Mouse (Mus musculus) cerebellum, adult 9-11 months (tissue): ENCODE measurements around the gene Scin.
A peak's percentile ranks its signal among the peaks of the same experiment; 100 is the strongest.
"Not testable (repeated sequence)": the region's sequence is repeated elsewhere in the genome, so short reads cannot be mapped to it uniquely, and the experiment has no call there.

Source experiments
- DNase-seq: peaks from one replicate; pipeline ENCODE4 v3.0.0; 2022

Scin gene

DNA sequence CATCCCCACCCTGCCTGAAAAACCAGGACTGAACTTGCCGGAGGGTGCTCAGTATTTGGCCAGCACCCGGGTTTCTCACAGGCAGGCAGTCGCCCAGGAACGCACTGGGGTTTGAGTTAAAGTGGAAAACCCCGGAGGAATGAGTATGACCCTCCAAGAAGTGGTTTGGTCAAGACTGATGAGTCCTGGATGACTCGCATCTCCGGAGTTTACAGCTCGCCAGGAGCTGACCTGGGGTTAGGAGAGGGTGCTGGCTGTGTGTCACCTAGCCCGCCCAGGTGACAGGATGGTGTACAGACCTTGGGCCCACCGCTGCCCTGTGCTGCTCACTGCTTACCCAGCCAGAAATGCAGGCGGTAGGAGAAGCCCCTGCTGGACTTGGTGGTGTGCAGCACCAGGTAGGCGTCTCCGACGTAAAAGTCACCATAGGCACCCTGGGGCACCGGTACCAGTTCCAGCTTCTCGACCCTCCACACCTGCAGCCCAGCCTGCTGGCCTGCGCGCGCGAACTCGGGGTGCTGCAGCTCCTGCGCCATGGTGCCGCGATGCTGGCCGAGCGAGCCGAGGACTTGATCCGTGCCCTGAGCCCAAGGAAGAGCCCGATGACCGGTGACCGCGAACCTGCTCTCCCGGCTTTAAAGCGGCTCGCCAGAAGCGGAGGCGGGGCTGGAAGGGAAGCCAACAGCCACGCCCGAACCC lies at the start of gene Scin:
TSS of gene Scin (minus strand) at position 656 of the 699 bp plus-strand sequence.
- no peak for DNase-seq

DNA sequence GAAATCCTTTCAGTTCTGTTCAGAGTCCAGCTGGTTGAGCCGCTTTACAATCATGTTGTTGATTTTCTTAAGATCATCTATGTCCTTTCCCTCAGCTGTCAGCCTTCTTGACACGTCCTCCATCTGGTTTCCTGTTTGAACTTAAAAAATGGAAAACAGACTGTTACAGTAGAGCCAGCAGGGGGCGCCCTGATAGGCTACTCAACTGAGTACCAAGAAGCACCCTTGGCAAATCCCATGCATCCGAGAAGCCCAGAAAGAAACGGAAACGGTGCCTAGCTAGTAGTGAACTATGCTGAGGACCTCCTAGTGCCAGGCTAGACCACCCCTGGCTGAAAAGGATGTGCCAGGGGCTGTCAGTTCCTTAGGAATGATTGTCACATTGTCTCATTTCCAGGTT lies 43.1 kb upstream of the Scin start:
- peak; percentile 8 for DNase-seq

DNA sequence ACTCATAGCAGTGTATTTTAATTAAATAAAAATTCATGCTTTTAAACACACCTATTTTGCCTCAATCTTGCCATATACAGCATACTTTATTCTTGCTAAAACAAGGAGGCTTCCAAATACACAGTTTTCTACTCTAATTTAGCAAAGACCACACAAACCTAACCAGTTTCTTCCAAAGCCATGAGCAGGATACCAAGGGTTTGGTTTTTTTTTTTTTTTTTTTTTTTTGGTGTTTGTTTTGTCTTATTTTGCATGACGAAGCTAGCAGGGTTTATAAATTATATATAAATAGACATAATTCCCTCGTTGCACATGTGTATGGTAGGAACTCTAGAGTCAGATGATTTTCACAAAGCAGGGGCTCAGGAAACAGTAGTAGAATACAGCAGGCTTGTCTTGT lies 42.1 kb upstream of the Scin start:
- DNase-seq = no peak

DNA sequence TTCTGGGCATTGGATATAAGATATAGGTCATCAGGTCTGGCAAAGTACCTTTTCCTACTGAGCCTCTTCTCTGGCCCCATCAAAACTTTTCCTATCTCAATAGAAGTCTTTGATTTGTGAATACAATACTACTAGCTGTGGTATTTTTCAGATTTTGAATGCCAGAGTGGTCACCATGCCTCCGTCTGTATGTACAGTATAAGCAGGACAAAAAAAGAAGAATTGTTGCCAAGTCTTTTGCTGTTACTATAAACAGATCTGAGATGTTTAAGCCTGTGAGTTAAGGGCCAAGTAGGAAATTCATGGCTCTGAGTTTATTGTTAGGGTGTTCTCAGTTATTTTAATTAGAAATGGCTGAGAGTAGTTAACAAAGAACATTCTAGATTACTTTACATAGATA lies 41.1 kb upstream of the Scin start:
- not testable (repeated sequence) for DNase-seq

DNA sequence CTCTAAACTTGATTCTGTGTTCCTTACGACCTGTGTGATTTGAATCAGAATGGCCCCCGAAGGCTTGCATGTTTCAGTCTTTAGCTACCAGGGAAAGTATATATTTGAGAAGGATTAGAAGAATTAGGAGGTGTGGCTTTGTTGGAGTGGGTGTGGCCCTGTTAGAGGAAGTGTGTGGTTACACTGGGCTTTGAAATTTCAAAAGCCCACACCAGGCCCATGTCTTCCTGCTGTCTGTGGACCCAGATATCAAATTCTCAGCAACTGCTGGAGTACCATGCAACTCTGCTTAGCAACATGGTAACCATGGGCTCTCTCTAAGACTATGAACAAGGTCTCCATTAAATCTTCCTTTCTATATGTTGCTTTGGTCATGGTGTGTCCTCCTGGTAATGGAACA lies 37.6 kb upstream of the Scin start:
- DNase-seq = no peak

DNA sequence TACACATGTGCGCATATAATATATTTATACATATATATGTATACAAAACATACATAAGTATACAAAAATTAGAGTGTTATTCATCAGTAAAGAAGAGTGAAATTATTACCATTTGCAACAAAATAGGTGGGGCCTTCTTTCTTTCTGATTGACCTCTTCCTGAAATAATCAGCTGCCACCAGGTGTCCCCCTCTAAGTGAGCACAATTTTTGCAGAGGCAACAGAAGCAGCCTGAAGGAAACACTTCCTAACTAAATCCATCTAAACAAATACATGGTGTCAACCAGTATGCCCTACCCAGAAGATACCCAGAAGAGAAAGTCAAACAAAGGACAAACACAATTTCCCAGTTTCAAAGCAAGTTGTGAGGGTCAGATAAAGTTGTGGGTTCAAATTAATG lies 35.6 kb upstream of the Scin start:
- DNase-seq = no peak

DNA sequence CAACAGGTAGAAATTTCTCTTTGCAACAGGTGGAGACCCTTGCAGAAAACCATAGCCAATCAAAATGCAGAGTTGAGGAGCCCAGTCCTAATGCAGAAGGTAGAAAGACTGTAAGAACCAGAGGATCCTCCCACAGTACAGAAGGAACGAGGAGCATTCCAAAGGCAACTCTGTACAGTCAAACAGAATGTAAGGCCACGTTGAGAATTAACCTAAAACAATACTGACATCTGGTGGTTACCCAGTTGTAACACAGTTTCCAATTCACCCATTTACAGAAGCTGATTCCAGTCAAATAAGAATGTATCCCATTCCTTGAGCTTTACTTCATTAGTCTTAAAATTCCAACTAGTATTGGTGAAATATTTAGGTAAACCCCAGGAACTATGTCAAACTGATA lies 30.6 kb upstream of the Scin start:
- DNase-seq = no peak

DNA sequence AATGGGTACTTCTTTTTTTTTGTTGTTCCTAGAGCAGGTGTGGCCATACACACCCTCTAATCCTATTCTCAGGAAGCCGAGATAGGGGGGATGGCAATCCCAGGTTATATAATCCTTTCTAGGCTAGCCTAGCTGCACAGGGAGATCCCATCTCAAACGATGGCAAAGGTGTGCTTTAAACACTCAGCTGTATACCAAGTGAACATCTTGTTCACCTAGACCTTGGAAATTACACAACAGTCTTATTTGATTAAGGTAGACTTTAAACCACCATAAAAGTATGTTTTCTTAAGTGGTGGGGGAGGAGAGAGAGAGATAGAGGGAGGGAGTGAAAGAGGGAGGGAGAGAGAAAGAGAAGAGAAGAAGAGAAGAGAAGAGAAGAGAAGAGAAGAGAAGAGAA lies 26.7 kb upstream of the Scin start:
- no peak for DNase-seq

DNA sequence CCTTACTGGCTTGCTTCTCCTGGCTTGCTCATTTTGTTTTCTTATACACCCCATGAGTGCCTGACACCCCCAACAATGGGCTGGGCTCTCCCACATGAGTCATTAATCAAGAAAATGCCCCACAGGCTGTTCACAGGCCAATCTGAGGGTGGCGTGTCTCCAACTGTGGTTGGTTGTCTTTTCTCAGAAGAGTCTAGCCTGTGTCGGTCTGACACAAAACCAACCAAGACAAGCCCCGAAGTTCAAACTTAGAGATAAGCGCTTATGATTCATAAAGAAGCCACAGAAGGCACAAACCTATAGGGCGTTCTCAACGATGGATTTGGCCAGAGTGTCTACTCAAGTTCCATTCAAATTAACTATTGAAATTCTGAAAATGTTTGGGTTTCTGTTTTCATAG lies 20.2 kb upstream of the Scin start:
- no peak for DNase-seq

DNA sequence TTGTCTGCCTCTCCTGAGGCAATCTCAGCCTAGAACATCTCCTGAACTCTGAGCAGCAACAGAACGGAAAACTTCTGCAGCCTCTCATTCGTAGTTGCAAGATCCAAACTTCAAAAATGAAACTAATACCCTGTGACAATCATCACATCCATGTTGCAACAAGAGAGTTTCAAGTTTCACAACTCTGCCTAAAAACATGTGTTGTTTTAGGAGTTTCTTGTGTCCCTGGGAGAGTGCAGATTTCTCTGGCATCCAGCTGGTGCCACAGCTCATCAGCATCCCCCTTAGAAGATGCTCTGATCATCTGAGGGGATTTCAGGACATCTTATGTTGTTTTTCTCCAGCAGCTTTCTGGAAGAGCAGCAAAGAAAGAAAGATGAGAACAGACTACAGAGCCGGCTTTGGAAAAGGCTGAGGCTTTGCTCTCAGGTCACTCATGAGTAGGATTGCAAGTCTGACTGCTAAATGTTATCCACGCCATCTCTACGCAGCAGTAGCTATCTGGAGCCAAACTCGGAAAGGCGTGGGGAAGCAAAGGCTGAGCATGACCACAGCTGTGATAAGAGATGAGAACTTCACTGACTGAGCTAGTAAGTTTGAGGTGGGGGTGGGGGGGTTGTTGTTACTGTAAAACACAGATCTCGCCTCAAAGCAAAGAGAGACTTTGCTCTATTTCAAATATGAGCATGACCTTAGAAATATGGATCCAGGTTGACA lies 18.5 kb upstream of the Scin start:
- no peak for DNase-seq

DNA sequence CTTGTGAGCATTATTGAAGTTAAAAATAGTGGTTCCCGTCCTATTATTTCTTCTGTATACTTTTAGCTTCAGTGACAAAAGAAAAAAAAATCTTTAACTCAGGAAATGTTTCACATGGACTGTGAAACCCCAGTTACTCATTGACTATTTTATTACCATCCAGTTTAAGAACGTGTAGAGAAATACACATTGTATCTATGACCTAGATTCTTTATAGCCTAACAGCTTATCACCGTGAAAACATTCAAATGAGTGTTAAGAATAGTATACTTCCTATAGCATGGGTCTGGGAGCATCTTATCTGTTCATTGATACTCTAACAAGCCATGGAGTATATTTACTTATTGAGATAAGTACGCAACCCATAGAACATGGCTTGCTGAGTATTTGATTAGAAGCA lies 13.3 kb upstream of the Scin start:
- no peak for DNase-seq

DNA sequence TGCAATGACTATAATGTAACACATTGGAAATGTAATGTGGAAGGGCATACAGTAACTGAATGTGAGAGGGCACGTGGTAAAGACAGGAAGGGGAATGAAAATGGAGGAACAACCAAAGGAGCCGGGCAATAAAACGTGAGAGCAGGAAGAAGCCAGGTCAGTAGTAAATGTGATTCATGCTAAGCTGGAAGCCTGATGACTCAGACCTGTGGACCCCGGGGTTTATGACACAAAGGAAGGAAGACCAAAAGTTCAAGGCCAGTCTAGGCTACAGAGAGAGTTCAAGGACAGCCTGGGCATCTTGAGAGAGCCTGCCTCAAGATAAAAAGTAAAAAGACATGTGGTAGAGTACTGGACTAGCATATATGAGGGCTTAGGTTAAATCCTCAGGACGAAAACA lies 12.5 kb upstream of the Scin start:
- no peak for DNase-seq

DNA sequence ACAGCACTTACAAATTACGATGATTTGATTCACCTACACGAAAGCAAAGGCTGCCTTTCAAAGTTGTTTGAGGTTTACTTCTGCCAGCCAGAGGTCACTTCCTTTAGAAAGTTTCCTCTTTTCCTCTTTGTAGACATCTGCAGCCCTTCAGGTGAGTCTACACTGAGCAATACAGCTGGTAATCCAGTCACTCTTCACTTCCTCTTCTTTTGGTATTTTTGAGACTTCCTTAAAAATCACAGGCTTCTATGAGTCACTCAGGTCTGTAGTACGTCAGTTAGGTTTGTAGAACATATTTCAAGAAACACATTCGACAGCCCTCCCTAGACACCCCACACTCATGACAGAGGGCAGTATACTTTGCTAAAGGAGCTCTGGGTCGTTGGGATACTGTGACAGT lies 6.7 kb upstream of the Scin start:
- DNase-seq = no peak

DNA sequence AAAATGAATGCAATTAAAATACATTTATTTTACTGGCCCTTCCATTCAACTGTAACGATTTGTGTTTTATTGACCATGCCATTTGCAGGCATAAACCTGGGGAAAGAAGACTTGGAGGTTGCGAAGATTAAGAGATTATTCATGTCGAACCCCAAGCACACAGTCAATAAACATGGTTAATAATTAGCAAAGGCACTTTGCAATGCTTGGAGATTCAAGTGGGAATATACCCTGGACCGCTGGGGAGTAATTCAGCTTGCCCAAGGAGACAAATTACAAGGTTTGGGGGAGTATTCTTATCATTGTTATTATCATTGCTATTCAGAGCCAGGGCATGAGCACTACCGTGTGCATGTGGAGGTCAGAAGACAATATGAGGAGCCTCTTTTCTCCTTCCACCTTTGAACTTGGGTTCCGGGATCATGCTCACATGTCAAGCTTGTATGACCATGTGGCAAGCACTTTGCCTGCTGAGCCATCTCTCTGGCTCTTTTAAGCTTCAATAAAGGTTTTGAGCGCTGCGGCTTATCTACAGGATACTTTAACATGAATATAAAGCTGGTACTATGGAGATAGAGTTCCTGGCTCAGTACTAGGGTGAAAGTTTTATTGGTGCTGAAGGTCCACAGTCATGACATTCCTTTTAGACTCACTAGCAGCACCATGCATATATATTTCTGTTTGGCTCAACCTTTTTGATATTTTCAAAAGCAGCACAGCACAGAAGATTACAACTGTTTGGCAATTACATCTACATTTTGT lies 5.6 kb upstream of the Scin start:
- DNase-seq = no peak

DNA sequence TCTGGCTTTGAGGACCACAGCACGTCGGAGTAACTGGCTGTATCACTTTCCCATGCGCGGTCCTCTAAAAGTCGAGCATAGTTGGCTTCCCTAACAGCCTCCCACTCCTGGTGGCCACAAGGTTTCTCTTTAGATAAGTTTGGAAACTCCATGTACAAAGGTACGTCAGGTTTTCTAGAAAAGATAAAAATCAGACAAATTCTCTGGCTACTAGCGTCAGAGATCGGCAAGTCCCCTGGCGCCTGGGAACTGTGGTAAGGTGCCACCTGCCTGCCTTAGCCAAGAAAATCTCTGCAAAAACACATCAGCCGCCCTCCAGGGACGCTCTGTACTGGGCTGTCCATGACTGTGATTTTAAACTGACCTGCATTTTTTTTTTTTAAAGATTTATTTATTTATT lies 501 bp upstream of the Scin start:
- DNase-seq = no peak

DNA sequence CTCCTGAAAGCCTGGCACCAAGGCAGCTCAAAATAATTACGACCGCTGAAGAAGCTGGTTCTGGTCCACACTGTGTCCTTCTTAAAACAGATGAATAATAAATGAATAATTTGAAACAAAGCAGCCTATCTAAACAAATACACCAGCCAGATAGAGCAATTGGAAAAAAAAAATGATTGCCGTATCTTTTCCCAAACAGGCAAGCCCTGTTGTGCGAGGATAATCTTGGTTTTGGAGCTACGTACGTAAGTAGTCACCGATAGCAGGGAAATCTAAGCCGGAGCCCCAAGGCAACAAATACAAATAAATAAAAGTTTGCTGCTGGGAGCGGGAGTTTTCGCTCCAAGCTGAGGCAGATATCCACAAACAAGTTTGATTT lies 845 bp downstream of the Scin start:
- DNase-seq = no peak

DNA sequence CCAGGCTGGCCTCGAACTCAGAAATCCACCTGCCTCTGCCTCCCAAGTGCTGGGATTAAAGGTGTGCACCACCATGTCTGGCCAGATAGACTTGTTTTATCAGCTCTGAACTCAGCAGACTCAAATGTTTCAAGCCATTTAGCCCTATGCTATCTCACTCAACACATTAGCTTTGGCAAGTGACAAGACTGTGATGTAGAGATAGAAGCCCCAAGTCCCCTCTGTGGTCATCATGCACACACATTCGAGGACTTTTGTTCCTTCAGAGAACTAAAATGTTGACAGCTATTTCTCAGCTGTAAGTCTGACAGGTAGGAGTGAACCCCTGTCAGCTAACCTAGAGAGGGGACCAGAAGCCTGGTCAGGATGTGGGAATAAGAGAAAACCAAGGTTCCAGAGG lies 15.2 kb downstream of the Scin start:
- no peak for DNase-seq

DNA sequence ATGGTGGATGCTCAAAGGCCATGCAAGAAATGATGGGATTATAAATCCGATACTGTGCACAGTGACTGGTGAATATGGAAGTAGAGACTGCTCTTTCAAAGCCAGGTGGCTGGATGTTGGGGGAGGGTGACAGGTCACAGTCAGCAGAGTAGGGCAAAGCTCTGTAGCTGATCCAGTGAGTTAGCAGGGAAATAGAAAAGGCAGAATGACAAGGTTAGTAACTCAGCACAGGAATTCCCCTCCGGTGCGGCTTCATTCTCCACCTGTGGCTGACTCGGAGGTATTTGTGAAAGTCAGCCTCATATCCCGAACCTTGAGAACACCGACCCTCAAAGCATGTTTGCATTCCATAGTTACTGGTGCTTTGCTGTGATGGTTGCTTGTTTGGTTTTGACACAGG lies 17.0 kb downstream of the Scin start:
- no peak for DNase-seq

DNA sequence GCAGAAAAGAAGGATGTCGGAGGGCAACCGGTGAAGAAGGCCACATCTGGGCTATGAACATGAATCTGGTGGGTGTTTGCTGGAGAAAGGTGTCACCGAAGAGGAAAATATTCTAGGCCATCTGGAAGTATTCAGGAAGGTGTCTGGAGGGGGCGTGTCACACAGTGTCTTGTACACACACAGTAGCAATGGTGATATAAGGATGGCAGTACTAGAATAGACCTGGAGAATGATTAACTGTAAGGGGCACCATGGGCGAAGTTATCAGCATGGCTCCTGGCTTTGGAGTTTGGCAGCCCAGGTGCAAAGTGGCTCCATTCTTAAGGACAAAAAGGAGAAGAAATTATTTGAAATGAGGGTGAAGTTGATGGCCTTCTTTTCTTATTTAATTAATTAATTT lies 17.8 kb downstream of the Scin start:
- no peak for DNase-seq

DNA sequence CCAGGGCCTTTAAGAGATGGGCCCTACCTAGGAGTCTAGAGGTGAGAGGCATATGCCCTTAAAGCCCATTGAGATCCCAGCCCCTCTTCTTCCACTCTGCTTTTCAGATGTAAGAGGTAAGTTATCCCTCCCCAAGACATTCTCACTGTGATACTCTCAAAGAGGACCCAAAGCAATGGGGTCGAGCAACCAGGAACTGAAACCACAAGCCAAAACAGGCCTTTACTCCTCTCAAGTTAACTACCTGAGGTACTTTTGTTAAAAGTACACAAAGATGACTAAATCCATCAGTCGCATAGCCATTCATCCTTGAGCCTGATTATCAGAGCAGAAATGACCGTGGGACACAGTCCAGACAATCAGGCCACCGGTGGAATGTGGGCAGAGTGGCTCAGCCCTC lies 19.1 kb downstream of the Scin start:
- DNase-seq = no peak

DNA sequence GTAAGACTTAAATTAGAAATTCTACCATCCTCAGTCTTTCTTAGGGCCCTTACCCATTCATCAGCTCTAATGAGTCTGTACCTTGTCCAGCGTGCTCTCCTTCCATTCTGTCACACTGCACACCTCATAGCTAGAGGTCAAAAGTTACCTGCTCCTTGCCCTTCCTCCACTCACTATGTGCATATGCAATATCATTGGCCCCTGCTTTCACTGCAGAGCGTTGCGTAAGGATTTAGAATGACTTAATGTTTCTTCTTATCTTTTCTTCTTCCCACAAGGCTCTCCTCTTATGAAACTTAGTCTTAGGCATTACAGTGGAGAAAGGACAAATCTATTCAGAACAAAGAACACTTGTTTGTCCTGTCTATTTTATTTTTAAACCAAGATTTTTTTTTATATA lies 20.0 kb downstream of the Scin start:
- no peak for DNase-seq

DNA sequence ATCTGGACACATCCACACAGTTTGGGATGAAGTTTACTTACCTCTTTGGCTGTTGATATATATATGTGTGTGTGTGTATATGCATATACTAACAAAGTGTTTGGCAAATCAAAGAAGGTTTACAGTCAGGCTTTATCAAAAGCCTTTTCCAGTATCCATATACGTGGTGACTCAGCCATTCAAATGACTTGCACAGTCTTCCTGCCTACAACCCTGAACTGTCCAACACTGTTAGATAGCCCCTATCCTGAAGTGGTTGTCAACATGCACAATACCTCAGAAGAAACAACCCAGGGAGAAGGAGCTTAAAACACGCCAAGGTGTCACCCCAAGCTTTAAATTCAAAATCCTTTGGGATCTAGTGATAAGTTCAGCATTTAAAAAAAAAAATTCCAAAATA lies 20.4 kb downstream of the Scin start:
- no peak for DNase-seq

DNA sequence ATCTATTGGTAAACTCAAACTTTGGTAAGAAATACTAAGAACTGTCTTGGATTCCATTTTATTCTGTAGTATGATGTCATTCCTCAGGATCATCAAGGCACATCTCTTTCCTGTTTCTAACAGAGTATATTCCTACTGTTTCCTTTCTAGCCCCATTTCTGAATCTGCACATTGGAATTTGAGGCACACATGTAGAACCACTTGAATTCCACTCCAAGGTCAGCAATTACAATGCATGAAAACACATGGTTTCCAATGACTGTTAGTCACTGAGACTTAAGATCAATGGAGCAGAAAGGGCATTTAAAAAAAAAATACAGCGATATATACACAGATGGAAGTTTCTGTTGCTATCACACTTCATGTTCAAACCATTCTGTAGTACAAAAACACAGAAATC lies 24.8 kb downstream of the Scin start:
- DNase-seq = no peak

DNA sequence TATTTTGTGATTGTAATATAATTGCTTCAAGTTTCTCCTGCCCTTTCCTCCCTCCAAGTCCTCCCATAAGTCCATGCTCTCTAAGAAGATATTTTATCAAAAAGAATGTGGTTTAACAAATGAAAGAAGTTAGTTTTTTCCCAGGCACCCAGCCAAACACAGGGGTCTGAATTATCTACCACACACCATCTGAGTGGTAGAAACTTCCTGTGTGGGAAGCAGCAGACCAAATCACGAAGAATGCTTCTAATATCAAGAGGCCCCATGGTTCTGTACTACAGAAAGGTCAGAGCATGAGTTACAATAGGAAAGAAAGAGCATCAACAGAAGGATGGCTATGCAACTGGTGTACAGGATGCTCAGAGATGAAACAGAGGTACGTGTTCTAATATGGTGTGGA lies 25.9 kb downstream of the Scin start:
- DNase-seq = no peak
